Mouse (Mus musculus): ENCODE data around the gene Gimap3. TPM values are rescaled to one million over a fixed set of nuclear protein-coding genes. Genes with fewer than 3 reads are reported as not detected.

Gimap3 gene
- total RNA-seq, 2 experiments from 2014 or later = 0.51 to 0.53 TPM

Other genes starting within 250 kb of the Gimap3 start
- 10 to 100 TPM; 18.7 to 20.9 TPM for gene Atp6v0e2, start 233.2 kb downstream of the Gimap3 start, total RNA-seq (2021)
- gene Lrrc61, start 216.1 kb downstream of the Gimap3 start, total RNA-seq (2021) = 10 to 100 TPM; 16.7 to 26.6 TPM
- gene Rarres2, start 198.1 kb downstream of the Gimap3 start, total RNA-seq (2021) = 100 to 1,000 TPM in 1 of 2 experiments, 10 to 100 TPM in 1; 70.4 to 101 TPM
- gene Gm45021, start 181.2 kb downstream of the Gimap3 start, total RNA-seq (2021) = not detected
- gene Repin1, start 177.0 kb downstream of the Gimap3 start, total RNA-seq (2021) = 10 to 100 TPM; 27.3 to 33.7 TPM
- 1 to 10 TPM in 1 of 2 experiments, not detected in 1; 3.7 TPM for gene Gm44965, start 176.9 kb downstream of the Gimap3 start, total RNA-seq (2021)
- 10 to 100 TPM; 10.4 to 10.7 TPM for gene Zfp775, start 168.8 kb downstream of the Gimap3 start, total RNA-seq (2021)
- gene AI854703, start 144.1 kb downstream of the Gimap3 start, total RNA-seq (2021) = under 1 TPM; 0.33 to 0.38 TPM
- 1 to 10 TPM; 6.7 to 6.8 TPM for gene Gimap8, start 123.6 kb downstream of the Gimap3 start, total RNA-seq (2021)
- gene Gimap9, start 94.7 kb downstream of the Gimap3 start, total RNA-seq (2021) = 1 to 10 TPM; 4.8 to 5.2 TPM
- gene Gimap4, start 86.3 kb downstream of the Gimap3 start, total RNA-seq (2021) = 10 to 100 TPM; 23.6 to 30.4 TPM
- gene Gimap6, start 62.6 kb downstream of the Gimap3 start, total RNA-seq (2021) = 10 to 100 TPM; 40.5 to 46.0 TPM
- 1 to 10 TPM; 3.1 to 4.7 TPM for gene Gm28053, start 52.2 kb downstream of the Gimap3 start, total RNA-seq (2021)
- gene Gimap7, start 52.2 kb downstream of the Gimap3 start, total RNA-seq (2021) = under 1 TPM in 1 of 2 experiments, not detected in 1; 0.22 TPM
- gene Gimap1, start 31.8 kb downstream of the Gimap3 start, total RNA-seq (2021) = 10 to 100 TPM in 1 of 2 experiments, 1 to 10 TPM in 1; 8.1 to 11.8 TPM
- gene Gimap5, start 24.7 kb downstream of the Gimap3 start, total RNA-seq (2021) = 1 to 10 TPM; 6.0 to 6.6 TPM
- gene Tmem176a, start 70.1 kb upstream of the Gimap3 start, total RNA-seq (2021) = 10 to 100 TPM; 19.8 to 20.0 TPM
- gene Tmem176b, start 70.6 kb upstream of the Gimap3 start, total RNA-seq (2021) = 10 to 100 TPM; 53.6 to 55.3 TPM
- not detected for gene Aoc1, start 102.0 kb upstream of the Gimap3 start, total RNA-seq (2021)
- gene 1600015I10Rik, start 159.0 kb upstream of the Gimap3 start, total RNA-seq (2021) = not detected
- gene Doxl2, start 204.1 kb upstream of the Gimap3 start, total RNA-seq (2021) = not detected
- not detected for gene Svs1, start 216.0 kb upstream of the Gimap3 start, total RNA-seq (2021)